Mouse (Mus musculus) thymus, adult 2 months (tissue): ENCODE measurements around the gene Pex3.

ENCODE experiments used
- CTCF ChIP-seq: fragments of 200-500 bp; IDR thresholded peaks from 2 replicates; pipeline ENCODE4 v1.5.1; 2012; ENCODE audit warnings: mild to moderate bottlenecking, control low read depth, low read length, moderate library complexity, borderline replicate concordance; ENCODE audit not compliant: control insufficient read depth, poor library complexity, insufficient read depth; ENCODE audit errors: extremely low read depth
- POLR2A ChIP-seq: fragments of 200-500 bp; IDR thresholded peaks from 2 replicates; pipeline ENCODE4 v1.6.1; 2012; ENCODE audit warnings: mild to moderate bottlenecking, low read length, control low read depth, moderate library complexity; ENCODE audit not compliant: control insufficient read depth, poor library complexity, insufficient read depth; ENCODE audit errors: extremely low read depth

- TF ChIP-seq CTCF (no peak), POLR2A (no peak)
Observed at GRCm38 (mm10) chr10:13565080-13565448, 12.1 kb upstream of the Pex3 start.
